Mouse (Mus musculus): Measurements from ENCODE around the gene Mterf1a.
"Not testable (repeated sequence)": the region's sequence is repeated elsewhere in the genome, so short reads cannot be mapped to it uniquely, and the experiment has no call there.

The Mterf1a gene

GRCm38 (mm10) chr5:3893459-3894293 is at the start of gene Mterf1a:
Mterf1a (minus strand) TSS chr5:3893933.
- in situ Hi-C loops (cut with MboI, MseI) = loop anchor here (5.0 kb wide), 1 partner anchor 299 kb away; the partner anchor contains the start of gene Mterf1b

DNA sequence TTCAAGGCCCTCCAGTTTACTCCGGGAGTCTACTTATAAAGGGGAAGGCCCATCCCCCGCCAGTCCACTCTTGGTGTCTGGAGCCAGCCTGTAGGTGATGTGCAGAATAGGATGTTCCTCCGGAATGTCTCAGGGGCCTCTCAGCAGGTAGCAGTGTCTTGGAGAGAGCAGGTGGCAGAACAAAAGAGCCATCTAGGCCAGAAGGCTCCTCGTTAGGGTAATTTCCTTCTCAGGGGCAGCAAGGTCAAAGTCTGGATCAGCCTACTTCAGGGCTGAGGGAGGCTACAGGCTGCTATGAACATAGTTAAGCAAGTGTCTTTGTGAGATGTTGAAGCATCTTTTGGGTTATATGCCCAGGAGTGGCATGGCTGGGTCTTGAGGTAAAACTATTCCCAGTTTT is 49.4 kb upstream of the Mterf1a start:
- in situ Hi-C loops (cut with MboI, MseI) = not testable (repeated sequence)

GRCm38 (mm10) chr5:3941240-3941639 is 47.5 kb upstream of the Mterf1a start:
- in situ Hi-C loops (cut with MboI, MseI) = no loop called here

DNA sequence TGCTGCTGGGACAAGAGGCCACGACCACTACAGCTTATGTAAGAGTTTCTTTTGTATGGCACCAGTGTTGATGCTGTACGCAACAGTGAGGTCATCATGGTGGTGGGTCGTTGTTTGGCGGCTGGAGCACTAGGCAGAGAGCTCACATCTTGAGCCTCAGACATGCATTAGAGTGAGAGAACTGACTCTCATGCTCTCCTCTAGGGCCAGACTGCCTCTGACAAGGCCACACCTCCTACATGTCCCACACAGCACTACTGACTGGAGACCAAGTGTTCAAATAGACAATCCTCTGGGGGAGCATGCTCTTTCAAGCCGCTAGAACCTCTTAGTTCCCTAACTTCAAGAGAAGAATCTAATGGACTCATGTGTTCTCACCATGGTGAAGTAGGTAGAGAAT is 45.6 kb upstream of the Mterf1a start:
- in situ Hi-C loops (cut with MboI, MseI) = no loop called here

DNA sequence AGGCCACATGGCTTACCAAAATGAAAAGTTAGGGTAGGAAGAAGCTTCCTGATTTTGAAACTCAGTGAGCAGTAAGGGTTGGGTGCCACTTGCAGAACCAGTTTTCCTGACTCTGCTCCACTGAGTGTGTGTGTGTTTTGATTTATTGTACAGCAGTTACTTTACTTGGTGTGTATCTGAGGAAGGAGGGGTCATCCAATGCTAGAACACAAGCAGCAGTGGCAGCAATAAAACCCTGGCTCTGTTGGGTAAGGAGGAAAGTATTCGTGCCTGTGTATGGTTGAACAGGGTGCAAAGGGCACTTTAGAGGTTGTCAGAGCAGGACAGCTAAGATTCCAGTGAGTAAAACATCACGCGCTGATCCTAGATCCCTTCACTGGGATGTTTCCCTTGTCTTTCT is 45.2 kb upstream of the Mterf1a start:
- in situ Hi-C loops (cut with MboI, MseI) = no loop called here

DNA sequence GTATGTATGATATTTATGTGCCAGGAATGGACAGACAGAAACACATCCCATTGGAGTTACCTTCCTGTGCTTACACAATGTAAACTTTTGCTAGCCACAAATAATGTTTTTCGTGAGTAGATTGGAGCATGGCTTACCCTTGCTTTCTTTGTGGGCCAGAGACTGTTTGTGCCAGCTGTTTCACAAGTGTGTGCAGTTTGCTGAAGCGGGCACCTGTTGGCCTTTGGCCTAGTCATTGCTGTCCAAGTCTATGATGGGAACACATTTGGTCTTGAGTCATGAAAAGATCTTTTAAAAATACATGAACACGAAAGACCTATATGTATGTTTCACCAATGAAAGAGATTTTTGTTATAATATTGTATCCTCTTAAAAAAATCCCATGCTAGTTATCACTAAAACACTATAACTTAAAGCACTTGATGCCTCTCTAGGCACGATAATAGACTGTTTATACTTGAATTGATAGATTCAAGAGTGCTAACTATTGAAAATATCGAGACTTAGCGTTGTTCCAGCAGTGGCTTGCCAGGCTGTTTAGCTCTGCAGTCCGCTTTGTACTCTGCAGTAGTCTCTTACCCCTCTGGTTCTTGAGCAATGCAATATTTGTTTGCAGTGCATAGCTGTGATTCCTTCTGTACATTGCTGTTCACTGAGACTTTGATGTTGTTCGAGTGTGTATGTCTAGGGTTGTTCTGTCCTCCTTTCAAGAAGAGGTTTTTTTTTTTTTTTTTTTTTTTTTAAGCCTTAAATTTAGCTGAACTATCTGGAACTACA is 42.2 kb upstream of the Mterf1a start:
- in situ Hi-C loops (cut with MboI, MseI) = no loop called here

GRCm38 (mm10) chr5:3935266-3935665 is 41.5 kb upstream of the Mterf1a start:
- in situ Hi-C loops (cut with MboI, MseI) = no loop called here

- in situ Hi-C loops (cut with MboI, MseI) = no loop called here
Observed at GRCm38 (mm10) chr5:3933551-3933950, 39.8 kb upstream of the Mterf1a start.

- in situ Hi-C loops (cut with MboI, MseI) = no loop called here
Observed at GRCm38 (mm10) chr5:3931636-3932035, 37.9 kb upstream of the Mterf1a start.

DNA sequence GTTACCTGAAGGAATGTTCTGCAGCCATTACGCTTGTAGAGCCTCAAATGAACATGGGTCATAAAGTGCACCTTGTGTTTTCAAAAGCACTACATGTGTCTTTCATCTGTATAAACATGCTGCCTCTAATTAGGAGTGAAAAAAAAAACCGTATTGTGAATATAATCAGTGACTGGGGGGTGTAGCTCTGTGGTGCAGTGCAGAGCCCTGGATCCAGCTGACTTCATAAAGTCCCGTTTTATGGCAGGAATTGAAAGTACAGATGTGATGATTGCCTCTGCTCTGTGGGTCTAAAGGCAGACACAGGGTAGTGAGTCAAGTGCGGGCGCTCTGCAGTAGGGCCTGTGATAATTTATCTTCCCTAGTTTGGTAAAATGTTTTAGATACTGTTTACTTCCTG is 37.0 kb upstream of the Mterf1a start:
- in situ Hi-C loops (cut with MboI, MseI) = no loop called here

GRCm38 (mm10) chr5:3928690-3929046 is 34.9 kb upstream of the Mterf1a start:
- in situ Hi-C loops (cut with MboI, MseI) = no loop called here

DNA sequence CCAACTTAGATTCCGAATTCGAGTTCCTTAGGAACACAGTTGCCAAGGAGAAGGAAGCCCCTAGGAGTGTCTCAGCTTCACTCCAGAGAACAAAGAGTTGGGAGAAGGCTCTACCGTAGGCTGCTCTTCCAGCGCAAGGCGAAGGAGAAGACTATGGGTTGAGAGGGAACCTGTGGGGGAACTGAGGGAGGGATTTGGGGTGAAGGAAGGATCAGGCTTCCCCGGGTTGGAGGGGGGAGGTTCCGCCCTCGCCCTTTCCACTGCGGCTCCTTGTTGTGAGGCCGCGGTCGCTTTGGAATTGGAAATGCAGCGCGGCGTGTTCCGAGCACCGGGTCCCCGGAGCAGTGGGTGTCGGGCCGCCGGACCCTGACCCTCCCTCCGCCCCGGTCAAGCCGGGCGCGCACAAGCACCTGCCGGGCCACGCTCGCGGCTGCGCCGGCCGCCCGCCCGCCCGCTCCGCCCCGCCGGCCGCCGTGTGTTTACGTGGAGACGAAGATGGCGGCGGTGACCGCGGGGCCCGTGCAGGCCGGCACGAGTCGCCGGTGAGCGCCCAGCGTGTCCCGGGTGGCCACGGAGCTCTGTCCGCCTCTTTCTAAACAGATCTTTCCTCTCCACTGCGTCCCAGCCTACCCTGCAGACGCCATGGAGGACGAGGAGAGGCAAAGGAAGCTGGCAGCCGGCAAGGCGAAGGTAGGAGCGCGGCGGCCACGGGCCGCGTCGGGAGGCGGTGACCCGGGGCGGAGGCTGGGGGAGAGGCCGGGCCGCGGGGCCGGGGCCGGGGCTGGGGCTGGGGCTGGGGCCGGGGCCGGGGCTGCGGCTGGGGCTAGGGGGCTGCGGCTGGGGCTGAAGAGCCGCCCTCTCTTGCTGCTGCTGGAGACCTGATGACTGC is 34.3 kb upstream of the Mterf1a start, which contains the start of gene Akap9:
Gene Akap9 (plus strand): TSS at position 254 of the 889 bp plus-strand sequence.
- in situ Hi-C loops (cut with MboI, MseI) = no loop called here

DNA sequence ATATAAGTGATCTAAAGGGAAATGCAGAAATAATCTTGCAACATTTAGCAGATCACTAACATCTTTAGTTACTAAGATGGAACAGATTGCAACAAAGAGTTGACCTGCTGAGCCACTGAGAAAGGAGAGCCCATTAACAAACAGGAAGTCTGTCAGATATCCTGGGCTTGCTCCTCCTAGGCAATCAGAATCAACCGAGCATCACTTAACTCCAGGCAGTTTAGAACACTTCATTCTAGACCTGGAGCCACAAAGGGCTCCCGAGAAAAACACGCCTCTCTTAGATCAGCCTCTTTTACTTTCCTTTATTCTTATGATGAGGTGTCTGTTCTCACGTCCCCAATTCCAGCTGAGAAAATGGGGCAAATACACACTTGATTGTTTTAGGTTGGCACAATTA is 32.9 kb upstream of the Mterf1a start:
- in situ Hi-C loops (cut with MboI, MseI) = no loop called here

GRCm38 (mm10) chr5:3922350-3922749 is 28.6 kb upstream of the Mterf1a start:
- in situ Hi-C loops (cut with MboI, MseI) = no loop called here

DNA sequence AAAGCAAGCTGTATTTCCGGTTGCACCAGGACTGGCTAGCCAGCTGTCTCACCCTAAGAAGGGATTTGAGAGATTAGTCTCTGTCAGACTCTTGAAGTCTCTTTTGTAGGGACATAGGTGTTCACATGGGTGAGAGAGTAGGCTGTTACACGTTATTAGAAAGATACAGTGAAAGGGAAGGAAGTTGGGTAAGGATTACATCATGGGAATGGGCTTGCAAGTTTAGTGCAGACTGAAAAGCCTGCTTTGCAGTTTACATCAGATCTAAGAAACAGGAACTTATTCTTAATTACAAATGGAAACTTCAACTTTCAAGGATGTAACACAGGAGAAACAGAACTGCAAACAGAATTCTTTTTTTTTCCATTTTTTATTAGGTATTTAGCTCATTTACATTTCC is 11.7 kb upstream of the Mterf1a start:
- in situ Hi-C loops (cut with MboI, MseI) = no loop called here

- in situ Hi-C loops (cut with MboI, MseI) = loop anchor here (5.0 kb wide), 1 partner anchor 298 kb away; the partner anchor contains the start of gene Mterf1b
Observed at GRCm38 (mm10) chr5:3894294-3894619, 524 bp upstream of the Mterf1a start.

GRCm38 (mm10) chr5:3889201-3889600 is 4.5 kb downstream of the Mterf1a start:
- in situ Hi-C loops (cut with MboI, MseI) = loop anchor here (10.0 kb wide), 1 partner anchor 224 kb away; no protein-coding TSS in a partner anchor

- in situ Hi-C loops (cut with MboI, MseI) = loop anchor here (10.0 kb wide), 1 partner anchor 222 kb away; no protein-coding TSS in a partner anchor
Observed at GRCm38 (mm10) chr5:3886862-3887261, 6.9 kb downstream of the Mterf1a start.

DNA sequence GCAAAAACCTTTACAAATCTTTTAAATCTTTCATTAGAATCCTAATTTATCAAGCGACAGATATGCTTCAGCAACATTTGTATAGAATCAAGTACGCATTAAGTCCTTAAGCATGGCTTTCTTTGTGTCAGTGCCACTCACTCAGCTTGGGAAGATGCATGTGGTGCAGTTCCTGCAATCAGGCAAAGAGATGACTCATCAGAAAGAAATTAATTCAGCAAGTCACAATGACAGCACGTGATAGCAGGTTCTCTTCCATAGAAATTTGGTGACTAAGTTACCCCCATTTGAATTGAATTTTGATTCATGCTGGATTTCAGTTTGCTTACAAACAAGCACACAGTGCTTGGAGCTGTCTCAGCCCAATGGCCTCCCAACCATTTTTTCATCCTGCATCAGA is 20.2 kb downstream of the Mterf1a start:
- in situ Hi-C loops (cut with MboI, MseI) = loop anchor here (25.0 kb wide), 1 partner anchor 1039 kb away; no protein-coding TSS in a partner anchor

- in situ Hi-C loops (cut with MboI, MseI) = loop anchor here (25.0 kb wide), 1 partner anchor 1040 kb away; no protein-coding TSS in a partner anchor
Observed at GRCm38 (mm10) chr5:3872348-3872747, 21.4 kb downstream of the Mterf1a start.

DNA sequence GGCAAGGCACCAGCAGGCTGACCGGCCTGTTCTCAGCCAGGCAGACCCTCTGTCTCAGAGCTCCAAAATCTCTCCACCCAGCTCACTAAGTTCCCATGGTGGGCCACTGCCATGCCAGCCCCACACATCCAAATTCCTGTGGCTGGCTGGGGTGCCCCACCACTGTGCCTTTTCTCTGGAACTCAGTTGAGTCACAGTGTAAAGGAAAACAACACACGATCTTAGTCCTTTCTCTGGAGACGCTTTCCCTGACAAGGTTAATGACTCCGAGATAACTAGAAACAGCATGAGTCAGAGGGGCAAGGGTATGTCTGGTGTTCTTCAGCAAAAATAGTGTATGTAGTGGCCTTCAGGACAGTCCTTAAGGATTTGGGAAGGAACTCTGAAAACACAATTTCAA is 23.6 kb downstream of the Mterf1a start:
- in situ Hi-C loops (cut with MboI, MseI) = loop anchor here (25.0 kb wide), 1 partner anchor 1042 kb away; no protein-coding TSS in a partner anchor

Measured in T-helper 1 cell (primary cell).